Mouse (Mus musculus): Measurements from ENCODE around the gene Cacna1a.
"Not testable (repeated sequence)": the region's sequence is repeated elsewhere in the genome, so short reads cannot be mapped to it uniquely, and the experiment has no call there.

Cacna1a gene

DNA sequence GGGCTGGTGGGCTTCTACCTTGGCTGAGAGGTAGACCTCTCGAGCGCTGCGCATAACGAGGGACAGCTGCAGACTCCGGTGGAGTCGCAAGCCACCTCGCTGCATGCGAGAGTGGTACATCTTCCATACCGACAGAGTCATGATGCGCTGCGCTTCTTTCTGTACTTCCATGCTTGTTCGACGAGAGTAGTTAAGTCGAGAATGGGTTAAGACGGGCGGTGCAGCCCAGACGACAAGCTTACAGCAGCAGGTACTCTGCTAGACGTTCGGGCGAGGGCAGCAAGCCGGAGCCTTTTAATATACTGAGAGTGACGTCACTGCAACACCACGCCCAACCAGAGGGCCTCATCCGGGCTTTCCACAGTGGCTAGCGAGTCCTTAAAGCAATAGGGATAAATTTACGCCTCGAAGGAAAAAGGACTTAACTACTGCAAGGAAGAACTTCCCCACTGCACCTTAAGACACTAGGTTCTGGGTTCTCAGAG, 274.4 kb downstream of the Cacna1a start, which contains the start of gene Ier2:
TSS of gene Ier2 (minus strand) at position 272 of the 485 bp plus-strand sequence.
- DNase-seq: peak; percentile 97

DNA sequence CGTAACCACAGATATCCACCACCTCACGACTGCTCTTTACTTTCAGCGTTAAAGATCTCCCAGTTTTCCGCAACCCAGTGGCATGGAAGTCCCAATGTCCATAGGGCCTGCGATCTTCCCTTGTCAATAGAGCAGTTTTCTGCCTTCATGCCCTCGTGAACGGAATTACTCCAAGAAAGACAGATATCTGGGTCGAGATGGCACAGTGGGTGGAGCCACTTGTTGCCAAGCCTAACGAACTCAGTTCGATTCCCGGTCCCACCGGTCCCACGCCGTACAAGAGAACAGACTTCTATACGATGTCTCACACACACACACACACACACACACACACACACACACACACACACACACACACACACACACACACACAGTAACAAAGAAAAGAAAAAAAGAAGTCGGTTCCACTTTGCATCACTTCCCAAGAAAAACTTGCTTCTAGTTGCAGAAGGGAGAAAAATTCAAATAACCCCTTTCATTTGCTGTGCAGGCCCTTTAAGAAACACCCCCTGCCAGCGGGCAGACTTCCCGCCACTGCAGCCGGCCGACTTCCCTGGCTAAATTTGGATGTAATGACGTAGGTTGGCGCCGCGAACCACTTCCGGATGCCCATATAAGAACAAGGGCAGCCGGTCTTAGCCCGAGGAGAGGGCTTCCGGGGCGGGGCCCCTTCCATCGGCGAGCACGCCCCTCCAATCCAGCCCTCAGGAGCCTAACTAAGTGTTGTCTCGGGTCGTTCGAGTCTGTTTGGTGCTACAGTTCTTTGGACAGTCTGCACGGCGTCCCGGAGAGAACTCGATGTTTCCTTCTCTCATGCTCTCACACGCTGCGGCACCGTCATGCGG, 275.5 kb downstream of the Cacna1a start:
- DNase-seq: peak; percentile 98 to 99

DNA sequence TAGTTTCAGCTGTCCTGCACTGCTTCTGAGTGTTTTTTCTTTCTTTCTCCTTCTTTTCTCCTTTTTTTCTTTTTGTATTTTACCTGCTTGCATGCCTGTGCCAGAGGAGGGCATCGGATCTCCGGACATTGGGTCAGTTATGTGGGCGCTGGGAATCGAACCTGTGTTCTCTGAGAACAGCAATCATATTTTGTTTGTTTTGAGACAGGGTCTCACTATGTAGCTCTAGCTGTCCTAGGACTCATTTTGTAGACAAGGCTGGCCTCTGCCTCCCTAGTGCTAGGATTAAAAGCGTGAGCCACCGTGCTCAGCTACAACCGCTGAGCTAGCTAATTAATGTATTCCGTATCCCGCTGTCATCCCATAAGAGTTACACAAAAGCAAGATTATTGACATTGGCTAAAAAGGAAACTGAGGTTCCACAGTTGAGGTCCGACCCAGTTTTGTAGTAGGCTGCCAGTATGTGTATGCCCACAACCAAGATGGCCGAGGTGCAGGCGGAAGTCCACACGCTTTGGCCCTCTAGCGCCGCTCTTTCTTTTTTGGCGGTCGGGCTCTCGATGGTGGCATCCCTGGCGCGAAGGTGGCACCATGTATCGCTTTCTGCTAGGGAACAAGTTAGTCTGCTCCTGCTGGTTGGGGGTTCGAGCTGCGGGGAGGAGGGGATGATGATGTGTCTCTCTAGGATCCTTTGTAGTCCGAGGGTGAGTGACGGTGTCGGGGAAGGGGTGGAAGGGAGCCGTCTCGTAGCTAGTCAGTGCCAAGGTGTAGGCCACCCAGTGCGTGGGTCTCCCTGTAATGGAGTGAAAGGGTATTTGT, 276.5 kb downstream of the Cacna1a start:
- peak; percentile 91 to 93 for DNase-seq

DNA sequence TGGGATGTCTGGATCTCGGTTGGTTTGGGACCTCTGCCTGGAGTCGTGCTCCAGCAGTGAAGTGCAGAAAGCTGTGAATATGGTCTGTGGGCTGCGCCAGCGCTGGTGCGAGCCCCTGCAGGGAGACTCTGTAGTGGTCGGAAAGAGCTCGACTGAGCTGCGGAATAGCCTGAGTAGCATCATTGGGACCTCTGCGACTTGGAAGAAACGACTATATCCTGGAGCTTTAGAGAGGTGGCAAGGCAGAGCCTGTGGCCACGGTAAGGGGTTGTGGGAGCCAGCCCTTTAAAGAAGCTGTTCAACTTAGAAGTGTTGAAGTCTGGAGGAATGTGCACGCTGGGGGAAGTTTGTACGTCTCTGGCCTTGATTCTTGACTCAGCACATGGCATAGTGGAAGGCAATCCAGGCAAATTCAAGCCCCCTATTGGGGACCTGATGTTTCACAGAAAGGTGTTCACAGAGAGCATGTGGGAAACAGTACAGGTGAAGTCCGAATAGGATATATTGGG, 277.2 kb downstream of the Cacna1a start:
- DNase-seq: no peak

DNA sequence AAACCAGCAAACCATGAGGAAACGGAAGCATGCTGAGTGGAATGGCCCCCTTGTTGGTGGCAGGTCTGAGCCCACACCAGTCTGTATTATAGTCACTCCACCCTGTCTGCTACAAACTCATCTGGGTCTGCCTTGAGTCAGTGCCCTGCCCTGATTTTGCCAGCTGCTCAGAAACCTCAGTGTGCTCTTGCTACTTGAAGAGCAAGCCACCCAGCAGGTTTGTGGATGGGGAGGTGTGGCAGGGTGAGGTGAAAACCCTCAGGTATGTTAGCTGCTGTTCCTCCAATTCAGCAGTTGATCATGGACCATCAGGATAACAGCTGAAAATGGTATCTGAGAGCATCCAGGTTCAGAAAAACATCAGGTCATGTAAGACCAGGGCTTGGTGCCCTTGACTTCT, 279.8 kb downstream of the Cacna1a start:
- DNase-seq: no peak

DNA sequence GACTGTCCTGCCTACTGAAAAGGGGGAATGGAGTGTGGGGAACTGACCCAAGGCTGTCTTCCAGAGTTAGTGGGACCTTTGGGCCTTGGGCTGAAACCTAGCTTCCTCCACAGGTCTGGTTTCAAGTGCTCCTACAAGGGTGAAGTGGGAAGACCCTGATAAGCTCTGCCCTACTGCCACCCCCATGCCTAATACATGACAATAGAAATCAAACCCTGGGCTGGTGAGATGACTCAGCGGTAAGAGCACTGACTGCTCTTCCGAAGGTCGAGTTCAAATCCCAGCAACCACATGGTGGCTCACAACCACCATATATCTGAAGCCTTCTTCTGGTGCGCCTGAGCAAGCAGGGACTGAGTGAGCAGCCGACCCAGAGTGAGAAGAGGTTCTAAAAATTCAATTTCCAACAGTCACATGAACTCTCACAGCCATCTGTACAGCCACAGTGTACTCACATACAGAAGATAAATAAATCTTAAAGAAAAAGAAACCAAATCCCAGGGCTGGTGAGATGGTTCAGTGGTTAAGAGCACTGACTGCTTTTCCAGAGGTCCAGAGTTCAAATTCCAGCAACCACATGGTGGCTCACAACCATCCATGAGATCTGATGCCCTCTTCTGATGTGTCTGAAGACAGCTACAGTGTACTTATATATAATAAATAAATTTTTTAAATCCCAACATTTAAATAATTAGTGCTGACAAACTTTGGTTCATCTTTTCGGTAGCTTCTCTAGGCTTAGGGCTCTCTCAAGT, 280.7 kb downstream of the Cacna1a start:
- DNase-seq: no peak

DNA sequence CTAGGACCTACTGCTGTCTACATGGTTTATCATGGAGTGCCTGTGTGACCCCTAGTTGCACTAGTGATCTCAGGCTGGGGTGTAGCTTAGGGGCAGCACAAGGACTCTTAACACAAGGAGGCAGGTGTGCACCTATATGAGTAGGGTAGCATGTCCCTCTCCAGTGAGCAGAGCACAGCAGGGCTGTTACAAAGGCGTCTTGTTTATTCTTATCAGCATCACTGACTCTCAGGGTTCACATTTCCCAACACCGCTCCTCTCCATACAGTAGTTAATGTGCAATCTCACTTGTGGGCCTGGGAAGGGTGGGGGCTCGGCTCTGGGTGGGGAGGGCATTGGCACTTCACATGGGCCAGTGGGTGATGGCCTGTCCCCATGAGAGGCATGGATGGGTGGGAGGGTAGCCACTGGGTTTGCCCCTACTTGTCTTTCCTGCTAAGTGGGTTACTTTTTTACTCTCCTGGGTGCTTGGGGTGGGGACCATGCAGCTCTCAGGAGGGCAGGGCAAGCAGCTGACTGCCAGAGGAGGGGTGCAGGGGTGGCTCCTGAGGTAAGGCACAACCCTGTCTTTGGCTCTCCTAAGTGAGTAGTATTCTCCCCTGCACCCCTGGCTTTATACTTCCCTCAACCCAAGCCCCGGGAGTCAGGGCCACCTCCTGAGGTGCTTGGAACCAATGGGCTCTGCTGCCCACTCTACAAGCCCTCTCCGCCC, 282.2 kb downstream of the Cacna1a start:
- DNase-seq: not testable (repeated sequence)

DNA sequence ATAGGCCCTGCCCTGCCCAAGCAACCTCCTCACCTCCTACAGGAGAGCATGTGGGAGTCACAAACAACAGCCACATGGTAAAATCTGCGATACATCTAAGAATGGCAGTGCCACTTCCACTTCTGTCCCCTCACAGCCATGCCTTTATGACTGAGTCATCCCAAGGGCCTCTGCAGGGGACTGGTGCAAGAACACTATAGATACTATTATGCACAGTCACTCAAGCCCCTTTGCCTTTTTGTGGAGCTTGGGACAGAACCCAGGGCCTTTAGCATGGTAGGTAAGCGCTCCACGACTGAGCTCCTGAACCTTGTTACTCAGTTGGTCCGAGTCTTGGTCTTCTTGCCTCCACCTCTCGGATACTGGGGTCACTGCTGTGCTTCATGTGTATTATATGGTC, 289.1 kb downstream of the Cacna1a start:
- DNase-seq: no peak

DNA sequence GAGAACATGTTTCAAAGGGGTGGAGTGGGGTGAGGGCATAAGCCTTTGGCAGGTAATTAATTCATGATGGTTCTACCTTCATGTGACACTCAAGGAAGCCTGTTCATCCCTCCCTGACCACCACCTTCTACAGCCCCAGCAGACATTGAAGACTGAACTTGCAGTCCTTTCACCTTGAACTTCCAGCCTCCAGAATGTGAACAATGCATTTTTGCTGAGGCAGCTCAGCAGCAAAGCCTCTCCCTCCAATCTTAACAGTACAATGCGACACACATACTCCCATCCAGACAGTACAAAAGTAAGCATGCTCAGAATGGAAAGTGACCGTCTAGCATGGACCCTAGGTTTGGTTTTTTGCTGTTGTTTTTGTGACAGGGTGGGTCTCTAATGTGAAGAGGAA, 293.2 kb downstream of the Cacna1a start:
- DNase-seq: no peak

DNA sequence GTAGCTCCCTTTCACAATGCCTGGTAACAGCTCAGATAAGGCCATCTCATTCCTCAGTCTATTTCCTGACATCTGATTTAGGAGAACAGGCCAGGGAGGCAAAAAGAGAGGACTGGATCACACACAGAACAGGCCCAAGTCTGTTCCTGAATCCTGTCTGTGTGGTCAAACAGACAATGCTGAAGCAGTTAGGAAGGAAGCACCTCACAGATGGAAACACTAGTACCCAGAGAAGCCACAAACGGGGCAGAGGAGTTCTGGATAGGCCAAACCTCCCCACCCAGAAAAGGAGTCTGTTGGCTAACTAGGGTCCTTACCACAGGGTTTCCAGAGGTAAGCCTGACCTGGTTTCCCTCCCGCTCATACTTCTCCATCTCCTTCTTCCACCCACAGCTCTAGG, 294.0 kb downstream of the Cacna1a start:
- no peak for DNase-seq

DNA sequence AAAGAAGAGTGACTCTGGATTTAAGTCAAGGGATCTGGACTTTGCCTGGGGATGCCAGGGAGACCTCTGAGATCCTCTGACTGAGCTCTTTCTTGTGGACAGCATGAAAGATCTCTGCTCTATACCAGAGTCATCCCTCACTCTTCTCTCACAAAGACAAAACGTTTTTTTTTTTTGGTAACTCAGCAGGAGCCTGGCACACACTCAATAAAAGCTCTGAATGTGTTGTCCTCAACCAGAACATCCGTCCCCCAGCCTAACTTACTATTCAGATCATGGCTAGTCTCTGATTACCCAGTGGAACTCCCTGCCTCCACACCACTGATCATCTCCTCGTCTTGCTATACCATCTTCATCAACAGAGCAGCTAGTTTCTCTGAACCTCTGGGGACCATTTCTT, 296.3 kb downstream of the Cacna1a start:
- DNase-seq: peak; percentile 42 to 51

DNA sequence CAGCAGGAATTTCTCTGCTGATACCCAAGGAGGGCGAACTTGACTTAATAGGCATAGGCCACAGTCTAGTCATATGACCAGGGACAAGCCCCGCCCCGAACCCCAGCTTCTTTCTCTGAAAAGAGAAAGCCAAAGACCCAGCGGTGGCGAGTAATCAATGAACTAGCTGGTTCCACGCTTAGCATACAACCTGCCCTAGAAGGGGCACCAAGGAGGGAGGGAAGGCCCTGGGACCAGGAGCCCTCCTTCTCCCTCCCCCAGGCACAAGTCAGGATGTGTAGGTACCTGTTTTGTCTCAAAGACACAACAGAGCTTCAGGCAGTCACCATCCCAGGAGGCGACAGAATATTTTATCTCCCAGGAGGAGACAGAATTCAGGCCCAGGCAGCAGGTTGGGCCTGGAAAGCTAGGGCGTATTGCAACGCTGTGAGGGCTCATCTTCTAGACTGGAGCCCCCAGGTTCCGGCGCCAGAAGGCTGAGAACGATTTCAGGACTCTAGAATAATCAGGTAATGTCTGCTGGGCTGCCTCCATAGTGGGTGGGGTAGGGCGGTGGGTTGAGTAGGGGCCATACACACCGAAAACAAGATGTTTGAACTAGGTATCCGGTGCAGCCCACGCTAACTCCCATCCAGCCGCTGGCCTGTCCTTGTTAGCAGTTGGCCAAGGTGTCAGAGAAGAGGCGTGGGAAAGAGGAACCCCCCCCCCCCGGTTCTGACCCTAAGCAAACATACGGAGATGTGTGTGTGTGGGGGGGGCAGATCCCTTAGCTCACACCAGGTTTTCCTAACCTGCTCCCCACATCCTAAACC, 298.2 kb downstream of the Cacna1a start, which contains the start of gene Trmt1:
TSS of gene Trmt1 (plus strand) at position 117 of the 812 bp plus-strand sequence.
- DNase-seq: peak; percentile 47 to 58

DNA sequence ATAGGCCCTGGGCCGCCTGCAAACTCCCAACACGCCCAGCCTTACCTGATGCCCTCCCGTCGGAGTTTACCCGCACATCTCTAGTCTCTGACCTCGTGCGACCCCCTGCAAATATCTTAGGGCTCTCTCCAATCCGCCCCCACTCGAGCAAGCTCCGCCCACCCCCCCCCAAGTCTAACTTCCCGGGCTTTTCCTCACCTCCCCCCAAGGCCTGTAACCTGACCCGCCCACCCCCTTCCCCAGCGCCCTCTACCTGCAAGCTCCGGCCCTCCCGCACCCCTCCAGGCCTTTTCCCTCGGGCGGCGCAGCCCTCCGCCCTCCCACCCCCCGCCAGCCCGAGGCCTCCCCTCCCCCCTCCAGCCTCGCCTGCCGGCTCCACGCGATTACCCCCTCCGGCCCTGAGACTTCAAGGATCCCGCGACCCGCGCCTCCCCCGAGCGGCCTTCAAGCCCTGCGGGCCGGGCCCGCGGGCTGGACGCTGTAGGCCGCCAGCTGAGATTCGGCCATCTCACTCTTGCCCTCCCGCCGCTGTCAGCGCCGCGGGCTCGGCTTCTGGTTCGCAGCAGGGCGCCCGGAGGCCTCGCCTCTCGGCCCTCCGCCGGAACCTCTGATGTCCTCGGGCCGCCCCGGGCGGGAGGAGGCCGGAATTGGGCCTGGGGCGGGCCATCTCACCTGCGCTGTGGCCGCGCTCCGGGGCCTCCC, 298.9 kb downstream of the Cacna1a start:
- DNase-seq: peak in 1 of 2 experiments; percentile 67

DNA sequence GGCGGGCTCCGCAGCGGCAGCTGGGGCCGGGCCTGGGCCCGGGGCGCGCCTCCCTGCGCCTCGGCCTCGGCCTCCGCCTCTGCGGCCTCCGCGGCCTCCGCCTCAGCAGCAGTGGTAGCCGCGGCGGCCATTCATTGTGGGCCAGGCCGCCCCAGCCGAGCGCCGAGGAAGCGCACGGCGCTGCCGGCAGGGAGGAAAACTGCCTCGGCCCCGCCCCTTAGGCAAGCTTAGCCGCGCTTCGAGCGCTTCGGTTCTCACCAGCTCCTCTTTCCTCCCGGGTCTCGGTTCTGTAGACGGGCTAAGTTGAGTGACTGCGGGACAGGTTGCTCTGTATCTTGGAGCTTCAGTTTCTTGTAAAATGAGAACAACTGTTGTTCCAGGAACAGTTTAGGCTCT, 299.5 kb downstream of the Cacna1a start, which contains the start of gene Nacc1:
TSS of gene Nacc1 (minus strand) at position 158 of the 396 bp plus-strand sequence.
- DNase-seq: peak; percentile 94 to 95

DNA sequence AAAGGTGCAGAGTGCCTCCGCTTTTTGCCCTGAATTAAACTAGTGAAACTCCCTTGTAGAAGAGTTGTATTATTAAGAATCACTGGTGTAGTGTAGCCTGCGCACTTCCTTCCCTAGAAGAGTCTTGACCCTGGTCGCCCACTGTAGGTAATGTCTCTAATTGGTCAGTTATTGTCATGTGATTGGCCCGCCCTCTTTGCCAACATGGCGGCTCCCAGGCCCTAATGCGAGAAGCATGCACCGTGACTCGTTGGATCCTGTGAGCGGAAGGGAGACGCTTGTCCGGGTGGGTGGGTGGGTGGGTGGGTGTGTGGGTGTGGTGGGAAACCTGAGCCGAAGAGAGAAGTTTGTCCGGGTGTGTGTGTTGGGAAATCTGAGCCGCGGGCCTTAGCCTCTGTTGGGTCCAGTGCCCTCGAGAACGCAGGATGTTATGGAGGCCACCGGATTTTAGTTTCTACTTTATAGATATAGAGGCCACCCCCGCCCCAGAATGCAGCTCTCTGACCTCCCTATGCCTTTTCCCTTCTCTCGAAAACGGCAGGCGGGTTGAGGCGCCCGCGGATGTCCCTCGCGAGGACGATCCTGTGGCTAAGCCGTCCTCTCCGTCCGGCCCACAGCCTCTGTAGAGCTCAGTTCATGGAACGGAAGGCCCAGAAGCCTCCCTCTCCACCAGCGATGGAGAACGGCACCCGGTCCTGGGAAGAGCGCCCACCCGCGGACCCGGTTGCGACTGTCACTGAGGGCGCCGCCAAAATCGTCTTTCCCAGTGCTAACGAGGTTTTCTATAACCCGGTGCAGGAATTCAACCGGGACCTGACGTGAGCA, 301.1 kb downstream of the Cacna1a start:
- DNase-seq: peak; percentile 93 to 94
